18 mouse cellular contexts compared by ENCODE assay signal in genomic region chr11:80078831-80079230, GRCm38 (mm10). TPM values are rescaled to one million over a fixed set of nuclear protein-coding genes. Genes with fewer than 3 reads are reported as not detected.
DNase-seq lines count a peak whose midpoint lies in the region; ATAC-seq and TF ChIP-seq lines count a peak whose summit lies in the region.
"Had no signal": no experiment of that assay in that cellular context is flagged by ENCODE, and none has a peak within 500 bp of the region (broad histone marks: within the 10 kb centered on the region; RNA-seq: fewer than 3 reads in every experiment).

No protein-coding gene starts in this region.

- 48% methylated on average over 1 of the region's 1 CpGs for WGBS in heart, embryonic 13.5 days
- WGBS in liver, embryonic 12.5 days (ENCODE audit: insufficient replicate concordance) = 29% methylated on average over 1 of the region's 1 CpGs
- 21% methylated on average over 1 of the region's 1 CpGs for WGBS in kidney, embryonic 16.5 days

- ATAC-seq in heart, embryonic 13.5 days (ENCODE audit: extremely low read depth, insufficient number of reproducible peaks, low FRiP score, low TSS enrichment) = no peak
- no peak for ATAC-seq in liver, embryonic 12.5 days
- no peak for ATAC-seq in kidney, embryonic 16.5 days (ENCODE audit: low FRiP score, low TSS enrichment)
- ATAC-seq in monocyte, adult 5-6 weeks (replicated peaks; ENCODE audit: insufficient number of reproducible peaks, low FRiP score, low TSS enrichment, poor library complexity, severe bottlenecking) = no peak
- ATAC-seq in megakaryocyte-erythroid progenitor cell, adult 5-6 weeks (replicated peaks; ENCODE audit: low FRiP score, low TSS enrichment, poor library complexity, severe bottlenecking) = no peak

- peak overlapping the region; percentile 76 for H3K4me2 ChIP-seq in heart, embryonic 13.5 days
- peak overlapping the region; percentile 78 for H3K4me2 ChIP-seq in liver, embryonic 12.5 days
- no peak overlapping the region for H3K4me2 ChIP-seq in kidney, embryonic 16.5 days (replicated peaks; ENCODE audit: low read depth, low read length)

- 0 out of 2 replicates have a peak overlapping the region, but pooled peaks have one; percentile 8 for H3K9ac ChIP-seq in heart, embryonic 13.5 days
- H3K9ac ChIP-seq in MEL (ENCODE audit: control insufficient read depth, low read depth, low read length, poor library complexity, severe bottlenecking) = peak overlapping the region; percentile 21
- H3K9ac ChIP-seq in liver, embryonic 12.5 days = peak overlapping the region; percentile 99
- no peak overlapping the region for H3K9ac ChIP-seq in kidney, embryonic 16.5 days (replicated peaks; ENCODE audit: low read length)
- H3K9ac ChIP-seq: hindbrain, embryonic 14.5 days; neural tube, embryonic 13.5 days had no signal

- H3K36me3 ChIP-seq in heart, embryonic 13.5 days = peaks cover 14% of the 10 kb centered on the region; the same call in 1 of the 2 replicates
- peaks cover 0 to 50% of the 10 kb centered on the region in 2 experiments; a peak in 3 of 4 replicates for H3K36me3 ChIP-seq in MEL (ENCODE audit: control insufficient read depth in 1 of 2, insufficient read depth in 2 of 2, low read length in 2 of 2)
- H3K36me3 ChIP-seq in liver, embryonic 12.5 days = peaks cover 46% of the 10 kb centered on the region
- H3K36me3 ChIP-seq in kidney, embryonic 16.5 days (ENCODE audit: insufficient read depth, low read length) = no peaks in the 10 kb centered on the region
- H3K36me3 ChIP-seq: neural tube, embryonic 13.5 days had no signal

- no peaks in the 10 kb centered on the region for H3K9me3 ChIP-seq in heart, embryonic 13.5 days
- H3K9me3 ChIP-seq in MEL (replicated peaks; ENCODE audit: insufficient read depth, low read length) = no peaks in the 10 kb centered on the region
- H3K9me3 ChIP-seq in liver, embryonic 12.5 days (replicated peaks) = peaks cover 4% of the 10 kb centered on the region; the same call in 1 of the 2 replicates
- no peaks in the 10 kb centered on the region for H3K9me3 ChIP-seq in kidney, embryonic 16.5 days (ENCODE audit: low read length)
- H3K9me3 ChIP-seq: neural tube, embryonic 13.5 days had no signal

- DNase-seq in heart, postnatal 36 days = no peak
- peak; percentile 53 for DNase-seq in A20 (ENCODE audit: low read depth, low spot score)
- DNase-seq in MEL (ENCODE audit: low read depth, low spot score) = no peak
- DNase-seq: adrenal gland, adult 2 months; cerebellum, adult 9-11 months; embryo, embryonic 11 days; gastrocnemius, postnatal 36 days; kidney, adult 11 months; kidney, postnatal 25 days; retina, postnatal 1 day; thymus, postnatal 14 days had no signal

- H3K4me3 ChIP-seq in heart, embryonic 13.5 days = peak overlapping the region; percentile 94; the same call in 1 of the 2 replicates
- H3K4me3 ChIP-seq in MEL (ENCODE audit: control insufficient read depth in 1 of 2, insufficient read depth in 1 of 2, low read depth in 2 of 2, low read length in 2 of 2) = peak overlapping the region in 1 of 2 experiments; percentile 12; a peak in 1 of 4 replicates
- peak overlapping the region; percentile 99 for H3K4me3 ChIP-seq in liver, embryonic 12.5 days
- H3K4me3 ChIP-seq in kidney, embryonic 16.5 days (ENCODE audit: low read length) = no peak overlapping the region

- intact Hi-C loops in heart, postnatal 36 days (cut with DNase I) = no loop called here

- 0 out of 2 replicates have a peak overlapping the region, but pooled peaks have one; percentile 15 for H3K27ac ChIP-seq in heart, embryonic 13.5 days (replicated peaks)
- H3K27ac ChIP-seq in MEL (ENCODE audit: control insufficient read depth, low read depth, low read length) = 0 out of 2 replicates have a peak overlapping the region, but pooled peaks have one; percentile 8
- H3K27ac ChIP-seq in liver, embryonic 12.5 days = peak overlapping the region; percentile 55
- H3K27ac ChIP-seq in kidney, embryonic 16.5 days (ENCODE audit: low read length) = no peak overlapping the region
- H3K27ac ChIP-seq: hindbrain, embryonic 14.5 days; neural tube, embryonic 13.5 days had no signal

- peaks cover 48% of the 10 kb centered on the region for H3K79me2 ChIP-seq in MEL (ENCODE audit: control insufficient read depth, insufficient read depth, low read length, poor library complexity)

- TF ChIP-seq POLR2A in MEL (IDR thresholded peaks at IDR 0.05; ENCODE audit: control insufficient read depth in 1 of 2, insufficient read depth in 1 of 2, low read depth in 1 of 2, low read length in 2 of 2, poor library complexity in 1 of 2) = no peak

- TF ChIP-seq CTCF in MEL (IDR thresholded peaks at IDR 0.05 in 2 of 3, conservative IDR thresholded peaks at IDR 0.05 in 1 of 3; ENCODE audit: control insufficient read depth in 1 of 3, insufficient read depth in 1 of 3, low read depth in 2 of 3, low read length in 3 of 3, poor library complexity in 1 of 3, severe bottlenecking in 1 of 3) = no peak

- H3K27me3 ChIP-seq in heart, embryonic 13.5 days (replicated peaks) = no peaks in the 10 kb centered on the region
- no peaks in the 10 kb centered on the region for H3K27me3 ChIP-seq in MEL (ENCODE audit: control insufficient read depth in 1 of 2, insufficient read depth in 2 of 2, low read length in 2 of 2)
- H3K27me3 ChIP-seq in liver, embryonic 12.5 days (replicated peaks) = no peaks in the 10 kb centered on the region
- H3K27me3 ChIP-seq in kidney, embryonic 16.5 days (ENCODE audit: insufficient read depth, low read length) = no peaks in the 10 kb centered on the region
- H3K27me3 ChIP-seq: neural tube, embryonic 13.5 days had no signal

- peaks cover 28% of the 10 kb centered on the region for H3K4me1 ChIP-seq in heart, embryonic 13.5 days
- H3K4me1 ChIP-seq in MEL (ENCODE audit: control insufficient read depth in 1 of 2, insufficient read depth in 2 of 2, low read length in 2 of 2) = peaks cover 28 to 36% of the 10 kb centered on the region in 2 experiments
- H3K4me1 ChIP-seq in liver, embryonic 12.5 days = peaks cover 72% of the 10 kb centered on the region
- H3K4me1 ChIP-seq in kidney, embryonic 16.5 days (ENCODE audit: insufficient read depth, low read length) = peaks cover 14% of the 10 kb centered on the region

- no peak for TF ChIP-seq RAD21 in MEL (IDR thresholded peaks at IDR 0.05; ENCODE audit: low read depth, low read length)

- no peak for TF ChIP-seq EP300 in MEL (IDR thresholded peaks at IDR 0.05; ENCODE audit: low read depth in 1 of 2, low read length in 2 of 2)

TF ChIP-seq in MEL, 35 proteins besides CTCF, POLR2A, EP300 and RAD21:
- no peak for TF ChIP-seq NRF1 (IDR thresholded peaks at IDR 0.05; ENCODE audit: insufficient read depth, low read depth, low read length, poor library complexity, severe bottlenecking)
- TF ChIP-seq MXI1 (IDR thresholded peaks at IDR 0.05; ENCODE audit: low read depth, low read length) = no peak; the same call in 1 of the 2 replicates
- TF ChIP-seq E2F4 (IDR thresholded peaks at IDR 0.05; ENCODE audit: borderline replicate concordance, low read depth, low read length) = no peak
- TF ChIP-seq SIN3A (IDR thresholded peaks at IDR 0.05; ENCODE audit: low read length) = 0 out of 2 replicates have a peak, but pooled peaks have one; percentile 24
- TF ChIP-seq ZNF384 (IDR thresholded peaks at IDR 0.05; ENCODE audit: low read depth, low read length) = no peak
- no peak for TF ChIP-seq CHD2 (IDR thresholded peaks at IDR 0.05; ENCODE audit: low read length)

RNA-seq across cellular contexts. Expression of gene Crlf3, which starts 2.0 kb away (rescaled TPM):
- polyA plus RNA-seq in heart, embryonic 13.5 days (2015; fragmentation: Nextera tagmentation; extraction: Ambion mirVana) = 30.2 and 35.1 TPM in 2 replicates
- 10 to 100 TPM; 15.5 to 15.6 TPM for total RNA-seq in heart, postnatal 36 days (2021)
- total RNA-seq in MEL (2012; rRNA removed) = 104 and 107 TPM in 2 replicates
- polyA plus RNA-seq in MEL (2012; ENCODE audit: insufficient read depth in 1 of 2, insufficient read length in 2 of 2, low read depth in 1 of 2, low replicate concordance in 2 of 2, missing spikeins in 1 of 2) = 10 to 100 TPM in 1 of 2 experiments, not detected in 1; 71.7 TPM
- polyA plus RNA-seq in liver, embryonic 12.5 days (2016; fragmentation: Nextera tagmentation; extraction: Ambion mirVana) = 109 and 111 TPM in 2 replicates
- 39.0 and 39.5 TPM in 2 replicates for polyA plus RNA-seq in kidney, embryonic 16.5 days (2015; fragmentation: Nextera tagmentation; extraction: Ambion mirVana)
- total RNA-seq in monocyte, adult 5-6 weeks (2017) = 144 to 183 TPM (median 162 TPM) in 3 replicates
- 28.4 and 42.0 TPM in 2 replicates for total RNA-seq in megakaryocyte-erythroid progenitor cell, adult 5-6 weeks (2014; fragmentation: Nextera tagmentation)
- total RNA-seq in megakaryocyte-erythroid progenitor cell, adult 5-6 weeks (2017) = 46.9 and 50.6 TPM in 2 replicates

RNA-seq across cellular contexts. Expression of gene Atad5, which starts 10.4 kb away (rescaled TPM):
- 5.5 and 5.7 TPM in 2 replicates for polyA plus RNA-seq in heart, embryonic 13.5 days (2015; fragmentation: Nextera tagmentation; extraction: Ambion mirVana)
- total RNA-seq in heart, postnatal 36 days (2021) = 1 to 10 TPM in 1 of 2 experiments, under 1 TPM in 1; 0.81 to 1.0 TPM
- total RNA-seq in MEL (2012; rRNA removed) = 22.1 and 22.6 TPM in 2 replicates
- 10 to 100 TPM; 17.1 to 66.9 TPM for polyA plus RNA-seq in MEL (2012; ENCODE audit: insufficient read depth in 1 of 2, insufficient read length in 2 of 2, low read depth in 1 of 2, low replicate concordance in 2 of 2, missing spikeins in 1 of 2)
- polyA plus RNA-seq in liver, embryonic 12.5 days (2016; fragmentation: Nextera tagmentation; extraction: Ambion mirVana) = 15.0 and 15.9 TPM in 2 replicates
- polyA plus RNA-seq in kidney, embryonic 16.5 days (2015; fragmentation: Nextera tagmentation; extraction: Ambion mirVana) = 8.3 and 10.5 TPM in 2 replicates
- total RNA-seq in monocyte, adult 5-6 weeks (2017) = 3.5 to 5.8 TPM (median 4.6 TPM) in 3 replicates
- total RNA-seq in megakaryocyte-erythroid progenitor cell, adult 5-6 weeks (2014; fragmentation: Nextera tagmentation) = 42.8 and 42.9 TPM in 2 replicates
- total RNA-seq in megakaryocyte-erythroid progenitor cell, adult 5-6 weeks (2017) = 49.8 and 50.6 TPM in 2 replicates
